ENCODE assay signal across 14 mouse cellular contexts in the genomic region with DNA sequence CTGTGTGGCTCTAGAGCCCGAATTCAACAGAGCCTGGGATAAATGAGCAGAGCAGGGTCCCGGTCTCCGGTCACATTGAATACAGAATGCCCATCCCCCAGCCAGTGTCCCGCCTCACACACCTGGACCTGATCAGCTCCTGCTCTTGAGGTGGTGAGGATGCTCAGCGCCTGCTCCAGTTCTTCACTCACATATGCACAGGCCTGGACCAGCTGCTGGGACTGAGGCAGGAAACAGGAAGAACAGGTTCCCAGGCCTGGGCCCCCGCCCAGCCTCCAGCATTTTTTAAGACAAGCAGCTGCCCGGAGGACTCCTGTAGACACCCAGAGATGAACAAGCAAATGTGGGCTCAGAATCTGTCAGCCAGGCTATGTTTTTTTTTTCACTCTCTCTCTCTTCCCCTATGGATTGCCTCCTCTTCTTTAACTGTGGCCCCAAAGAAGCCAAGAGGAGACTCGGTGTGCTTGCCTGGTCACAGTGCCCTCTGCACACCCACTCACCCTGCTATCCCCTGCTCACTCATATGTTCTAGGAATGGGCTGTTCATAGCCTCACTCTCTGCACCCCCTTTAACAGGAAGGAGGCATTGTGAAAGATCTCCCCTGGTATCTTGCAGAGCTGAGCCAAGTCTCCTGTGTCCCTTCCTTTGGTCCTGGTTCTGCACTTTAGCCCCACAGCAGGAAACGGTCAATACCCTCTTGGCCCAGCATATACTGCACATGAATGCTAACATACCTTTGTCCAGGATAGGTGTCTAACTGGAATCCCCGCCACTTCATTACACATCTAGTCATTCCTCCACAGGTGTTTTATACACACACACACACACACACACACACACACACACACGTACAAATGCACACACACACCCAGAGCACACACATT. TPM values are rescaled to one million over a fixed set of nuclear protein-coding genes. Genes with fewer than 3 reads are reported as not detected.
DNase-seq lines count a peak whose midpoint lies in the region; ATAC-seq lines count a peak whose summit lies in the region.
"Had no signal": no experiment of that assay in that cellular context is flagged by ENCODE, and none has a peak within 500 bp of the region (broad histone marks: within the 10 kb centered on the region; RNA-seq: fewer than 3 reads in every experiment).

No protein-coding gene starts in this region.

- no peak overlapping the region for H3K9ac ChIP-seq in liver, embryonic 16.5 days (ENCODE audit: low read depth, low read length)
- H3K9ac ChIP-seq in liver, embryonic 11.5 days (ENCODE audit: low read depth, low read length) = no peak overlapping the region

- H3K27ac ChIP-seq in liver, embryonic 16.5 days (ENCODE audit: low read length) = no peak overlapping the region
- no peak overlapping the region for H3K27ac ChIP-seq in liver, embryonic 11.5 days (ENCODE audit: low read depth, low read length)
- no peak overlapping the region for H3K27ac ChIP-seq in embryonic facial prominence, embryonic 10.5 days (replicated peaks)
- H3K27ac ChIP-seq: kidney, postnatal 0 days; left cerebral cortex, adult 2 months had no signal

- no peaks in the 10 kb centered on the region for H3K27me3 ChIP-seq in liver, embryonic 16.5 days (ENCODE audit: control insufficient read depth, insufficient read depth, low read depth, low read length)
- H3K27me3 ChIP-seq in liver, embryonic 11.5 days (replicated peaks; ENCODE audit: control insufficient read depth, insufficient read depth, low read length) = no peaks in the 10 kb centered on the region; the same call in 1 of the 2 replicates
- peaks cover 24% of the 10 kb centered on the region for H3K27me3 ChIP-seq in embryonic facial prominence, embryonic 10.5 days (replicated peaks; ENCODE audit: low read depth, poor library complexity, severe bottlenecking)

- no peaks in the 10 kb centered on the region for H3K9me3 ChIP-seq in liver, embryonic 16.5 days (replicated peaks; ENCODE audit: control insufficient read depth, low read length)
- no peaks in the 10 kb centered on the region for H3K9me3 ChIP-seq in liver, embryonic 11.5 days (ENCODE audit: control insufficient read depth, low read length)
- no peaks in the 10 kb centered on the region for H3K9me3 ChIP-seq in embryonic facial prominence, embryonic 10.5 days

- H3K36me3 ChIP-seq in liver, embryonic 16.5 days (ENCODE audit: control insufficient read depth, insufficient read depth) = no peaks in the 10 kb centered on the region
- H3K36me3 ChIP-seq in liver, embryonic 11.5 days (ENCODE audit: control insufficient read depth, insufficient read depth, low read length) = no peaks in the 10 kb centered on the region
- no peaks in the 10 kb centered on the region for H3K36me3 ChIP-seq in embryonic facial prominence, embryonic 10.5 days (replicated peaks)

- H3K4me3 ChIP-seq in liver, embryonic 16.5 days (ENCODE audit: low read depth, low read length) = no peak overlapping the region
- no peak overlapping the region for H3K4me3 ChIP-seq in liver, embryonic 11.5 days (ENCODE audit: low read depth, low read length)
- no peak overlapping the region for H3K4me3 ChIP-seq in embryonic facial prominence, embryonic 10.5 days
- H3K4me3 ChIP-seq: left cerebral cortex, adult 2 months had no signal

- peak; percentile 29 for DNase-seq in embryo, embryonic 11 days
- no peak for DNase-seq in embryo, embryonic 9.5 days (ENCODE audit: extremely low spot score)
- DNase-seq in liver, embryonic 11.5 days (ENCODE audit: low spot score) = no peak
- peak; percentile 62 for DNase-seq in embryonic facial prominence, embryonic 10.5 days (ENCODE audit: low spot score)
- DNase-seq in lung, postnatal 36 days = peak; percentile 58
- DNase-seq in adrenal gland, adult (ENCODE audit: inconsistent age in 2 of 2, low spot score in 1 of 2) = no peak
- no peak for DNase-seq in c-Kit-positive CD71-positive TER-119-positive erythroid progenitor cells, embryonic 14.5 days (ENCODE audit: low spot score)
- DNase-seq: cerebellum, postnatal 36 days; gastrocnemius, postnatal 25 days; heart, postnatal 36 days had no signal

- no peak overlapping the region for H3K4me2 ChIP-seq in liver, embryonic 16.5 days (ENCODE audit: low read depth, low read length)
- no peak overlapping the region for H3K4me2 ChIP-seq in liver, embryonic 11.5 days

- ATAC-seq in liver, embryonic 16.5 days (ENCODE audit: low read depth) = peak; percentile 64
- no peak for ATAC-seq in liver, embryonic 11.5 days (replicated peaks; ENCODE audit: low FRiP score)
- ATAC-seq: activated CD4-positive, CD25-positive, alpha-beta regulatory T cell, adult 4 months had no signal

- H3K4me1 ChIP-seq in liver, embryonic 16.5 days (ENCODE audit: control insufficient read depth, low read depth, low read length) = peaks cover 2% of the 10 kb centered on the region
- no peaks in the 10 kb centered on the region for H3K4me1 ChIP-seq in liver, embryonic 11.5 days (replicated peaks; ENCODE audit: control insufficient read depth, insufficient read depth, low read length)
- H3K4me1 ChIP-seq in embryonic facial prominence, embryonic 10.5 days = peaks cover 35% of the 10 kb centered on the region

- WGBS in liver, embryonic 16.5 days (ENCODE audit: insufficient replicate concordance) = 51% methylated on average over 11 of the region's 11 CpGs
- WGBS in liver, embryonic 11.5 days = 65% methylated on average over 11 of the region's 11 CpGs
- WGBS in embryonic facial prominence, embryonic 10.5 days = 58% methylated on average over 11 of the region's 11 CpGs

RNA-seq across cellular contexts. Expression of gene P2ry2, which starts 9.0 kb away (rescaled TPM):
- 2.2 and 3.2 TPM in 2 replicates for polyA plus RNA-seq in liver, embryonic 16.5 days (2015; fragmentation: Nextera tagmentation; extraction: Ambion mirVana)
- 1.6 and 2.2 TPM in 2 replicates for polyA plus RNA-seq in liver, embryonic 11.5 days (2014; fragmentation: Nextera tagmentation; extraction: Ambion mirVana)
- polyA plus RNA-seq in embryonic facial prominence, embryonic 10.5 days (2016; fragmentation: Nextera tagmentation; extraction: Ambion mirVana) = 0.31 and 0.50 TPM in 2 replicates

RNA-seq across cellular contexts. Expression of gene P2ry6, which starts 29.2 kb away (rescaled TPM):
- polyA plus RNA-seq in liver, embryonic 16.5 days (2015; fragmentation: Nextera tagmentation; extraction: Ambion mirVana) = 4.9 and 6.3 TPM in 2 replicates
- 4.1 and 4.3 TPM in 2 replicates for polyA plus RNA-seq in liver, embryonic 11.5 days (2014; fragmentation: Nextera tagmentation; extraction: Ambion mirVana)
- polyA plus RNA-seq in embryonic facial prominence, embryonic 10.5 days (2016; fragmentation: Nextera tagmentation; extraction: Ambion mirVana) = 1.8 and 3.0 TPM in 2 replicates

Comparison
In these comparisons a context has a peak if more than half of its experiments do, and no peak if none do; other contexts are left out.
1. DNase-seq: peak in embryo, embryonic 11 days (single experiment), embryonic facial prominence, embryonic 10.5 days (single experiment) and lung, postnatal 36 days (single experiment); none in embryo, embryonic 9.5 days (single experiment), liver, embryonic 11.5 days (single experiment), adrenal gland, adult (0 of 2) and c-Kit-positive CD71-positive TER-119-positive erythroid progenitor cells, embryonic 14.5 days (single experiment).